Mouse (Mus musculus) forebrain, embryonic 11.5 days (tissue): ENCODE data around the gene Cmpk1. TPM values are rescaled to one million over a fixed set of nuclear protein-coding genes. Genes with fewer than 3 reads are reported as not detected.
A peak's percentile ranks its signal among the peaks of the same experiment; 100 is the strongest.

Experiments
- ATAC-seq: fragments of 200-750 bp; cut with Nextera tagmentation; replicated peaks from 2 replicates; pipeline ENCODE4 v1.8.0; 2017; ENCODE audit warnings: moderate TSS enrichment; ENCODE audit not compliant: low FRiP score
- DNase-seq: peaks from one replicate; pipeline ENCODE4 v3.0.0-alpha.2; 2017; ENCODE audit warnings: low spot score
- H3K27ac ChIP-seq: fragments of 300-500 bp; sonication (generic); 2 replicates; pipeline ENCODE4 v1.5.1; 2014; ENCODE audit warnings: low read depth, low read length
- H3K27me3 ChIP-seq: fragments of 300-500 bp; sonication (generic); 2 replicates; pipeline ENCODE4 v1.6.1; 2014; ENCODE audit warnings: mild to moderate bottlenecking, low read length, mixed read lengths; ENCODE audit not compliant: control insufficient read depth, insufficient read depth
- H3K36me3 ChIP-seq: fragments of 300-500 bp; sonication (generic); 2 replicates; pipeline ENCODE4 v1.6.1; 2014; ENCODE audit warnings: mild to moderate bottlenecking, low read length, moderate library complexity, mixed read lengths; ENCODE audit not compliant: control insufficient read depth, insufficient read depth
- H3K4me1 ChIP-seq: fragments of 300-500 bp; sonication (generic); replicated peaks from 2 replicates; pipeline ENCODE4 v1.6.1; 2014; ENCODE audit warnings: low read length, mixed read lengths; ENCODE audit not compliant: control insufficient read depth, insufficient read depth
- H3K4me2 ChIP-seq: fragments of 300-500 bp; sonication (generic); 2 replicates; pipeline ENCODE4 v1.6.1; 2014; ENCODE audit warnings: low read depth, mild to moderate bottlenecking, low read length, moderate library complexity, mixed read lengths; ENCODE audit not compliant: severe bottlenecking
- H3K4me3 ChIP-seq: fragments of 300-500 bp; sonication (generic); 2 replicates; pipeline ENCODE4 v1.5.1; 2014; ENCODE audit warnings: low read depth, low read length
- H3K9ac ChIP-seq: fragments of 300-500 bp; sonication (generic); 2 replicates; pipeline ENCODE4 v1.6.1; 2014; ENCODE audit warnings: low read length
- H3K9me3 ChIP-seq: fragments of 300-500 bp; sonication (generic); 2 replicates; pipeline ENCODE4 v1.6.1; 2016; ENCODE audit warnings: low read length, mixed read lengths; ENCODE audit not compliant: control insufficient read depth
- WGBS: fragments of 180-500 bp; shearing (Covaris S2); extraction: QIAGEN DNeasy Blood & Tissue Kit; methylation state at CpG from one replicate; pipeline ENCODE4 v1.1.7; 2014; 5-methylcytosine and 5-hydroxymethylcytosine counted together
- polyA plus RNA-seq: library from polyadenylated mRNA; unstranded; fragments of >200 nt; fragmentation: Nextera tagmentation; extraction: Ambion mirVana; gene quantifications from 2 replicates; pipeline ENCODE4 v1.2.1, GENCODE M21; 2014

Cmpk1 gene
- 115 and 128 TPM in 2 replicates for polyA plus RNA-seq

GRCm38 (mm10) chr4:114986591-114987432, at the start of gene Cmpk1:
Cmpk1 (minus strand) TSS chr4:114987241.
- peak within 1 kb of the TSS; percentile 85 for H3K4me3 ChIP-seq
- under 1% methylated on average over 70 of the region's 93 CpGs for WGBS
- ATAC-seq = peak; percentile 97

DNA sequence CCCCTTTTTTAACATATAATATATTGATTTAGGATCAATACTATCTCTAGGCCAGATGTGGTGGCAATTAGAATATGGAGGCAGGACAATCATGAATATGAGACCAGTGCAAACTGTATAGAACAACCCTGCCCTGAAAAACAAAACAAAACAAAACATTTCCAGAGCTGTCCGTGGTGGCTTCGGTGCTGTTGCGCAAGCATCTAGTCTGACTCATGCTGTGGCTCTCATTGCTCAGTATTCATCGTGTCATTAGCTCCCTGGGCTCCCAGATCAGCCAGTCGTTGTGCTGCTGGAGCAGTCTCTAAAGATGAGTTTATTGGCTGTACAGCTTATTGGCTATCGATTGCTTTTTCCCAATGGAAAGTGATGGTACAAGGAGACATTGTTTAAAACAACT, 48.0 kb upstream of the Cmpk1 start:
- Histone ChIP-seq H3K4me3 (no peak overlapping the region), H3K9ac (no peak overlapping the region), H3K4me1 (no peaks in the 10 kb centered on the region), H3K9me3 (no peaks in the 10 kb centered on the region), H3K27ac (no peak overlapping the region), H3K27me3 (no peaks in the 10 kb centered on the region), H3K36me3 (no peaks in the 10 kb centered on the region; the same call in 1 of the 2 replicates), H3K4me2 (no peak overlapping the region)
- ATAC-seq (no peak), DNase-seq (no peak)
- WGBS = 88% methylated on average over 6 of the region's 6 CpGs

More at GRCm38 (mm10) chr4:114986591-114987432, at the start of gene Cmpk1:
- Histone ChIP-seq H3K36me3 (no peaks in the 10 kb centered on the region), H3K9ac (peak within 1 kb of the TSS; percentile 92), H3K4me1 (no peaks in the 10 kb centered on the region), H3K27ac (peak within 1 kb of the TSS; percentile 99), H3K4me2 (peak within 1 kb of the TSS; percentile 76), H3K9me3 (no peaks in the 10 kb centered on the region), H3K27me3 (no peaks in the 10 kb centered on the region)
- peak; percentile 90 for DNase-seq

DNA sequence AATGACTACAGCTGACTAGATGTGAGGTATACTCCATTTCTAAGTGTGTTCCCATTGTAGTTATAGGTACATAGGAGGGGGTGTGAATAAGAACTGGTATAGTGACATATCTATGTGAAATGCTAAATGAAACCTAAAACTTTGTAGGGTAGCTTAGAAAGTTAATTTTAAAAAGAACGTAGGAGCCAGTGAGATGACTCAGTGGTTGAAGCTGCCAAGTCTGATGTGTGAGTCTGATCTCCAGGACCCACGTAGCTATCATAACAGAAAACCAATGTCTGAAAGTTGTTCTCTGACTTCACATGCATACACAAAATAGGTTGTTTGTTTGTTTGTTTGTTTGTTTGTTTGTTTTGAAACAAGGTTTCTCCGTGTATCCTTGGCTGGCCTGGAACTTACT, 33.0 kb upstream of the Cmpk1 start:
- no peak overlapping the region for H3K9ac ChIP-seq
- no peak overlapping the region for H3K4me3 ChIP-seq
- H3K27ac ChIP-seq = no peak overlapping the region
- ATAC-seq (no peak), DNase-seq (no peak)
- H3K36me3 ChIP-seq = peaks cover 14% of the 10 kb centered on the region
- no peaks in the 10 kb centered on the region for H3K27me3 ChIP-seq
- no peaks in the 10 kb centered on the region for H3K4me1 ChIP-seq
- H3K4me2 ChIP-seq = no peak overlapping the region
- 97% methylated on average over 3 of the region's 3 CpGs for WGBS
- no peaks in the 10 kb centered on the region for H3K9me3 ChIP-seq

DNA sequence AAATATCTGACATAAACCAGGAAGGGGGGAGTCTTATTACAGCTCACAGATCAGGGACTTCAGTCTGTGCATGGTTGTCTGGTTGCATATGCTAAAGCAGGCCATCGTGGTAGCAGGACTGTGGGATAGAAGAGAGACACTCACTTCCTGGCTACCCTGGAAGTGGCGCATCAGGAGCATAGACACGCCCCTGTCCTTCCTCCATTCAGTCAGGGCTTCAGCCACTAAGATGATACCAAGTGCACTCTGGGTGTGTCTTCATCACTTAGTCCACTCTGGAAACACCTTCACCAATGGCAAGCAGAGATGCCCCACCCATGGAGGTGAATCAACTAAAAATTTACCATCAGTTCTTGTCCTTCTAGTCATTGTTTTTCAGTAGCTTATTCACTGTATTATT, 27.2 kb upstream of the Cmpk1 start:
- H3K4me1 ChIP-seq = no peaks in the 10 kb centered on the region
- ATAC-seq (no peak), DNase-seq (no peak)
- peaks cover 5% of the 10 kb centered on the region; the same call in 1 of the 2 replicates for H3K36me3 ChIP-seq
- H3K9ac ChIP-seq = no peak overlapping the region
- H3K4me2 ChIP-seq = no peak overlapping the region
- H3K9me3 ChIP-seq = no peaks in the 10 kb centered on the region
- H3K27ac ChIP-seq = no peak overlapping the region
- H3K4me3 ChIP-seq = no peak overlapping the region
- H3K27me3 ChIP-seq = no peaks in the 10 kb centered on the region
- 93% methylated on average over 3 of the region's 3 CpGs for WGBS

DNA sequence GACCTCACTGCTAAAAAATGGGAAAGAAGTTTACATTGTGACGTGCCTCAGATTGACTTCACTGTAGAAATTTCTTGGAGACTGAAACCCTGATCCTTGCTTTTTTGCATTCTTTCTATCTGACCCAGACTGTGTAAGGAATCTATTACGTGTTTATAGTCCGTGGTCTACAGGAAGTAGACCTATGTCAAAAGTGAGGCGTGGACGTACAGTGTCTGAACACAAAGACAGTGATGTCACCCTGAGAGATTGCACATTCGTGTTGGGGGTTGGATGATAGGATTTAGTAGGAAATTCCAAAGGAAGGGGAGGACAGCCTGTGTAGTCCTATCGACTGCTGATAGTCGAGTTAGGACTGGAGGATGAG, 13.4 kb upstream of the Cmpk1 start:
- DNase-seq = no peak
- H3K36me3 ChIP-seq = no peaks in the 10 kb centered on the region; the same call in 1 of the 2 replicates
- peak overlapping the region; percentile 68; the same call in 1 of the 2 replicates for H3K27ac ChIP-seq
- 1% methylated on average over 8 of the region's 8 CpGs for WGBS
- peaks cover 7% of the 10 kb centered on the region; the same call in 1 of the 2 replicates for H3K4me1 ChIP-seq
- H3K27me3 ChIP-seq = no peaks in the 10 kb centered on the region
- peak overlapping the region; percentile 78 for H3K4me2 ChIP-seq
- peak overlapping the region; percentile 71 for H3K4me3 ChIP-seq
- ATAC-seq = peak; percentile 42
- no peaks in the 10 kb centered on the region for H3K9me3 ChIP-seq
- peak overlapping the region; percentile 82 for H3K9ac ChIP-seq

GRCm38 (mm10) chr4:114999773-115000428, 12.9 kb upstream of the Cmpk1 start, which contains the start of gene Stil:
Stil (plus strand) TSS chr4:115000159.
- ATAC-seq (peak; percentile 100), DNase-seq (peak; percentile 98)
- H3K4me1 ChIP-seq = peaks cover 7% of the 10 kb centered on the region; the same call in 1 of the 2 replicates
- peak within 1 kb of the TSS; percentile 82 for H3K9ac ChIP-seq
- peak within 1 kb of the TSS; percentile 92 for H3K27ac ChIP-seq
- H3K4me2 ChIP-seq = peak within 1 kb of the TSS; percentile 78
- H3K27me3 ChIP-seq = no peaks in the 10 kb centered on the region
- no peaks in the 10 kb centered on the region; the same call in 1 of the 2 replicates for H3K36me3 ChIP-seq
- WGBS = under 1% methylated on average over 52 of the region's 52 CpGs
- no peaks in the 10 kb centered on the region for H3K9me3 ChIP-seq
- H3K4me3 ChIP-seq = peak within 1 kb of the TSS; percentile 71

- Histone ChIP-seq H3K27me3 (no peaks in the 10 kb centered on the region), H3K9ac (peak overlapping the region; percentile 73), H3K27ac (peak overlapping the region; percentile 92), H3K4me1 (peaks cover 7% of the 10 kb centered on the region; the same call in 1 of the 2 replicates), H3K4me2 (peak overlapping the region; percentile 68), H3K4me3 (peak overlapping the region; percentile 71), H3K9me3 (no peaks in the 10 kb centered on the region), H3K36me3 (no peaks in the 10 kb centered on the region; the same call in 1 of the 2 replicates)
- peak; percentile 44 for ATAC-seq
- 11% methylated on average over 9 of the region's 9 CpGs for WGBS
- DNase-seq = no peak
Measured at GRCm38 (mm10) chr4:114999445-114999772, 12.4 kb upstream of the Cmpk1 start.

DNA sequence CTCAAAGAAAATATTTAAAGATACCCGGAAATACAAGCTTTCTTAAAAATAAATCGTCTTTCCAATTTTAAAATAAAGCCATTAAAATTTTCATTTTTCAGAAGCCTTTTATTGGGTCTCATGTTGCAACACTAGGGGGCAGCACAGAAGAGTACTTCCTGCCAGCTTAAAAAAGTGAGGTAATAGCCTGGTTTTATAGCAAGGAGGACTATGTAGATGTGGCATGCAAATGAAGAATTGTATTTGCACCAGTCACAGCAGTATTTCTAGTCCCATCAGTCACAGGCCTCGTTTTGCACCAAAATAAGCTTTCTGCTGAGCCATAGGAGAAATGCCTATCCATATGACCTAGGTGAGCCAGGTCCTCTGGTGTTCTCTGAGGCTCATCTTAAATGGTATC, 10.0 kb upstream of the Cmpk1 start:
- H3K4me3 ChIP-seq = no peak overlapping the region
- H3K36me3 ChIP-seq = no peaks in the 10 kb centered on the region
- H3K4me2 ChIP-seq = no peak overlapping the region
- no peak overlapping the region for H3K9ac ChIP-seq
- ATAC-seq = no peak
- peaks cover 7% of the 10 kb centered on the region; the same call in 1 of the 2 replicates for H3K4me1 ChIP-seq
- no peak for DNase-seq
- no peak overlapping the region for H3K27ac ChIP-seq
- WGBS = 58% methylated on average over 3 of the region's 3 CpGs
- no peaks in the 10 kb centered on the region for H3K9me3 ChIP-seq
- no peaks in the 10 kb centered on the region for H3K27me3 ChIP-seq
